In genomic region chr14:88464356-88464755, GRCm38 (mm10) we compare ENCODE assay signal across 15 mouse cellular contexts. TPM values are rescaled to one million over a fixed set of nuclear protein-coding genes. Genes with fewer than 3 reads are reported as not detected.
"Had no signal": no experiment of that assay in that cellular context is flagged by ENCODE, and none has a peak within 500 bp of the region (broad histone marks: within the 10 kb centered on the region; RNA-seq: fewer than 3 reads in every experiment).

No protein-coding gene starts in this region.

- H3K27ac ChIP-seq: limb, embryonic 12.5 days; liver, embryonic 13.5 days; lung, embryonic 15.5 days; macrophage; midbrain, embryonic 13.5 days had no signal

- H3K9me3 ChIP-seq: limb, embryonic 12.5 days; liver, embryonic 13.5 days; lung, embryonic 15.5 days; megakaryocyte, embryonic 14.5 days; midbrain, embryonic 13.5 days had no signal

- H3K9ac ChIP-seq: limb, embryonic 12.5 days; liver, embryonic 13.5 days; liver, postnatal 0 days; lung, embryonic 15.5 days; midbrain, embryonic 13.5 days had no signal

- H3K4me1 ChIP-seq: liver, embryonic 13.5 days; lung, embryonic 15.5 days; megakaryocyte, embryonic 14.5 days had no signal

- H3K4me2 ChIP-seq: limb, embryonic 12.5 days; liver, embryonic 13.5 days; lung, embryonic 15.5 days; midbrain, embryonic 13.5 days had no signal

- DNase-seq: kidney, adult 8-10 months; kidney, postnatal 25 days; layer of hippocampus, adult 9-11 months; liver; liver, embryonic 13.5 days; liver, postnatal 0 days; lung, postnatal 14 days; right cerebral cortex, postnatal 14 days; thymus, postnatal 36 days had no signal

- ATAC-seq: liver, postnatal 0 days; midbrain, embryonic 13.5 days had no signal

- H3K36me3 ChIP-seq: limb, embryonic 12.5 days; liver, embryonic 13.5 days; lung, embryonic 15.5 days; midbrain, embryonic 13.5 days had no signal

- H3K4me3 ChIP-seq: limb, embryonic 12.5 days; liver, embryonic 13.5 days; lung, embryonic 15.5 days; megakaryocyte, embryonic 14.5 days; midbrain, embryonic 13.5 days had no signal

RNA-seq across cellular contexts. Expression of gene Pcdh20, which starts 6.8 kb away (rescaled TPM):
- polyA plus RNA-seq: macrophage; spleen, adult 2 months had no signal
